In the genomic region with DNA sequence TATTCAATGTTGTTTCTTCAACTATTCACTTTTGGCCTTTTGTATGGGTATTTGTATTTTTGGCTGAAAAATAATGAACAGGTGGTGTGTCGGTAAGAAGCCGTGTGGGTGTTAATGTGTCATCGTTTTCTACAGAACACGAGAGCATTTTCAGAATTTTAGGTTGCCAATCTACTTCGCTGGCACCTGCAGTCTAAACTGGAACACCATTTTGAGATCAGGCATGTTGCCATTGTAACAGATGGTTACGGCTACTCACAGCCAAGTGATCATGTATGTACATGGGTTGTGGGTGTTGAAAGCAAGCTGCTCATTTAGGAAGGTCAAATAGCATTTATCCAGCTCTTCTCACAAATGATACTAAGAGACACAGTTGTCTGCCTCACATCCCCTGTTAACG, we compare ENCODE assay signal across 15 mouse cellular contexts.
DNase-seq lines count a peak whose midpoint lies in the region; ATAC-seq lines count a peak whose summit lies in the region.
"Had no signal": no experiment of that assay in that cellular context is flagged by ENCODE, and none has a peak within 500 bp of the region (broad histone marks: within the 10 kb centered on the region; RNA-seq: fewer than 3 reads in every experiment).

No protein-coding gene starts in this region.

- peak; percentile 42; the same call in 1 of the 2 replicates for ATAC-seq in hindbrain, embryonic 15.5 days (ENCODE audit: low FRiP score, low read depth)
- no peak for ATAC-seq in hindbrain, embryonic 11.5 days (ENCODE audit: low FRiP score)
- ATAC-seq: inflammation-experienced regulatory T-cells, adult 6 months; midbrain, embryonic 15.5 days had no signal

- no peak for DNase-seq in hindbrain, embryonic 11.5 days (ENCODE audit: low spot score)
- peak; percentile 94 to 95 for DNase-seq in cerebellum, postnatal 10 days
- peak; percentile 48 to 50 for DNase-seq in layer of hippocampus, postnatal 10 days (ENCODE audit: low spot score in 2 of 2)
- peak; percentile 32 to 49 for DNase-seq in right cerebral cortex, postnatal 10 days (ENCODE audit: low spot score in 2 of 2)
- no peak for DNase-seq in adrenal gland, postnatal 14 days
- DNase-seq in spleen, postnatal 36 days (ENCODE audit: low spot score in 2 of 2): no peak
- no peak for DNase-seq in gastrocnemius, postnatal 36 days
- DNase-seq: adrenal gland, postnatal 36 days had no signal

- H3K9me3 ChIP-seq in hindbrain, embryonic 15.5 days: no peaks in the 10 kb centered on the region
- no peaks in the 10 kb centered on the region for H3K9me3 ChIP-seq in hindbrain, embryonic 11.5 days (ENCODE audit: control insufficient read depth, low read length)
- H3K9me3 ChIP-seq: heart, embryonic 10.5 days; limb, embryonic 12.5 days; lung, embryonic 15.5 days; midbrain, embryonic 15.5 days; neural tube, embryonic 15.5 days had no signal

- 81% methylated on average over 7 of the region's 7 CpGs for WGBS in hindbrain, embryonic 15.5 days
- 93% methylated on average over 7 of the region's 7 CpGs for WGBS in hindbrain, embryonic 11.5 days

- H3K4me1 ChIP-seq in hindbrain, embryonic 15.5 days (replicated peaks): no peaks in the 10 kb centered on the region
- H3K4me1 ChIP-seq in hindbrain, embryonic 11.5 days (replicated peaks; ENCODE audit: control insufficient read depth, insufficient read depth, low read length): no peaks in the 10 kb centered on the region
- H3K4me1 ChIP-seq: heart, embryonic 10.5 days; limb, embryonic 12.5 days; lung, embryonic 15.5 days; midbrain, embryonic 15.5 days; neural tube, embryonic 15.5 days had no signal

- no peaks in the 10 kb centered on the region for H3K27me3 ChIP-seq in hindbrain, embryonic 15.5 days
- H3K27me3 ChIP-seq in hindbrain, embryonic 11.5 days (ENCODE audit: control insufficient read depth, insufficient read depth, low read length): no peaks in the 10 kb centered on the region
- H3K27me3 ChIP-seq: limb, embryonic 12.5 days; lung, embryonic 15.5 days; midbrain, embryonic 15.5 days; neural tube, embryonic 15.5 days had no signal

- no peak overlapping the region for H3K4me2 ChIP-seq in hindbrain, embryonic 15.5 days
- no peak overlapping the region for H3K4me2 ChIP-seq in hindbrain, embryonic 11.5 days (replicated peaks; ENCODE audit: low read depth, low read length)
- H3K4me2 ChIP-seq: limb, embryonic 12.5 days; lung, embryonic 15.5 days; midbrain, embryonic 15.5 days; neural tube, embryonic 15.5 days had no signal

- no peak overlapping the region for H3K27ac ChIP-seq in hindbrain, embryonic 15.5 days (replicated peaks)
- H3K27ac ChIP-seq in hindbrain, embryonic 11.5 days (ENCODE audit: low read depth, low read length): no peak overlapping the region
- H3K27ac ChIP-seq: heart, embryonic 10.5 days; limb, embryonic 12.5 days; lung, embryonic 15.5 days; midbrain, embryonic 15.5 days; neural tube, embryonic 15.5 days had no signal

- intact Hi-C loops in gastrocnemius, postnatal 36 days (cut with DNase I): no loop called here

- H3K36me3 ChIP-seq in hindbrain, embryonic 15.5 days: no peaks in the 10 kb centered on the region
- no peaks in the 10 kb centered on the region for H3K36me3 ChIP-seq in hindbrain, embryonic 11.5 days (ENCODE audit: control insufficient read depth, insufficient read depth, low read length)
- H3K36me3 ChIP-seq: heart, embryonic 10.5 days; limb, embryonic 12.5 days; lung, embryonic 15.5 days; midbrain, embryonic 15.5 days; neural tube, embryonic 15.5 days had no signal

- no peak overlapping the region for H3K9ac ChIP-seq in hindbrain, embryonic 15.5 days
- H3K9ac ChIP-seq in hindbrain, embryonic 11.5 days (ENCODE audit: low read depth, low read length): no peak overlapping the region
- H3K9ac ChIP-seq: limb, embryonic 12.5 days; lung, embryonic 15.5 days; midbrain, embryonic 15.5 days; neural tube, embryonic 15.5 days had no signal

- no peak overlapping the region for H3K4me3 ChIP-seq in hindbrain, embryonic 15.5 days
- no peak overlapping the region for H3K4me3 ChIP-seq in hindbrain, embryonic 11.5 days (ENCODE audit: low read depth, low read length)
- H3K4me3 ChIP-seq: heart, embryonic 10.5 days; limb, embryonic 12.5 days; lung, embryonic 15.5 days; midbrain, embryonic 15.5 days; neural tube, embryonic 15.5 days had no signal

Comparison
In these comparisons a context has a peak if more than half of its experiments do, and no peak if none do; other contexts are left out.
1. DNase-seq: peak in cerebellum, postnatal 10 days (2 of 2), layer of hippocampus, postnatal 10 days (2 of 2) and right cerebral cortex, postnatal 10 days (2 of 2); none in hindbrain, embryonic 11.5 days (single experiment), adrenal gland, postnatal 14 days (single experiment), spleen, postnatal 36 days (0 of 2) and gastrocnemius, postnatal 36 days (0 of 2).